Mouse (Mus musculus) ES-E14 (cell line): ENCODE measurements around the gene Izumo4.

Experiments
- CHD2 ChIP-seq: IDR thresholded peaks from 2 replicates; pipeline ENCODE4 v1.6.1; 2014; ENCODE audit warnings: mild to moderate bottlenecking, low read depth, low read length, inconsistent platforms
- HCFC1 ChIP-seq: IDR thresholded peaks from 2 replicates; pipeline ENCODE4 v1.6.1; 2012; ENCODE audit warnings: low read length, inconsistent platforms, borderline replicate concordance; ENCODE audit not compliant: insufficient read depth
- MAFK ChIP-seq: IDR thresholded peaks from 2 replicates; pipeline ENCODE4 v1.6.1; 2014; ENCODE audit warnings: mild to moderate bottlenecking, low read depth, low read length, inconsistent platforms; ENCODE audit not compliant: insufficient read depth
- ZC3H11A ChIP-seq: IDR thresholded peaks from 2 replicates; pipeline ENCODE4 v1.6.1; 2012; ENCODE audit warnings: low read depth, mild to moderate bottlenecking, inconsistent platforms, low read length, borderline replicate concordance
- ZNF384 ChIP-seq: IDR thresholded peaks from 2 replicates; pipeline ENCODE4 v1.6.1; 2012; ENCODE audit warnings: low read depth, low read length, inconsistent platforms

DNA sequence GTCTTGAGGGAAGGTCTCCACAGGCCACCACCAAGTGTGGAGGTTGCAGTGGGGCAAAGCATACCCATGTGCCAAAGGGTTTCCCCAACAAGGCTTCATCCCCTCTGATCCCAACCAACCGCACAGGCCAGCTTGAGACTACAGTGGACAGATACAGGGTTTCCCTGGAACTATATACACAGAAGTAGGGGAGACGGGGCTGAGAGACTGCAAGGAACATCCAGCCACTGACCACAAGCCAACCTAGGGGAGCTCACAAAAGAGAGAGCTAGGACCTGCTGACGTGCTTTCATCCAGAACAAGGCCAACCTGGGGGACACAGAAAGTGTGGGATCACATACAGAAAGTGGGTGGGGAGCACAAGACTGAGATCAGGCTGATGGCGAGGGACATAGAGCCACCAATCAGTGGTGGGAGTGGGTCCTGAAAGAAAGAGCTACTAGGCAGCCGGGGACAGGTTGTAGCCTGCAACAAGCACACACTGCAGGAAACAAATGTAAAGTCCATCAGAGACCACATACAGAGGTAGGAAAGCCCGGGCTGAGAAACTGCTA is 27.1 kb upstream of the Izumo4 start:
- TF ChIP-seq ZC3H11A, result no peak
- TF ChIP-seq HCFC1, result no peak
- no peak for TF ChIP-seq MAFK
- TF ChIP-seq CHD2, result no peak
- TF ChIP-seq ZNF384, result no peak
